Mouse (Mus musculus) frontal cortex, postnatal 10 days (tissue): ENCODE results near the gene Smim26.
A peak's percentile ranks its signal among the peaks of the same experiment; 100 is the strongest.
"Not testable (repeated sequence)": the region's sequence is repeated elsewhere in the genome, so short reads cannot be mapped to it uniquely, and the experiment has no call there.

Experiments used
- DNase-seq, 2 experiments: peaks; one replicate each; pipeline ENCODE4 v3.0.0; 2022; ENCODE audit warnings: low spot score in 2 of 2, mixed read lengths in 1 of 2

Gene Smim26

DNA sequence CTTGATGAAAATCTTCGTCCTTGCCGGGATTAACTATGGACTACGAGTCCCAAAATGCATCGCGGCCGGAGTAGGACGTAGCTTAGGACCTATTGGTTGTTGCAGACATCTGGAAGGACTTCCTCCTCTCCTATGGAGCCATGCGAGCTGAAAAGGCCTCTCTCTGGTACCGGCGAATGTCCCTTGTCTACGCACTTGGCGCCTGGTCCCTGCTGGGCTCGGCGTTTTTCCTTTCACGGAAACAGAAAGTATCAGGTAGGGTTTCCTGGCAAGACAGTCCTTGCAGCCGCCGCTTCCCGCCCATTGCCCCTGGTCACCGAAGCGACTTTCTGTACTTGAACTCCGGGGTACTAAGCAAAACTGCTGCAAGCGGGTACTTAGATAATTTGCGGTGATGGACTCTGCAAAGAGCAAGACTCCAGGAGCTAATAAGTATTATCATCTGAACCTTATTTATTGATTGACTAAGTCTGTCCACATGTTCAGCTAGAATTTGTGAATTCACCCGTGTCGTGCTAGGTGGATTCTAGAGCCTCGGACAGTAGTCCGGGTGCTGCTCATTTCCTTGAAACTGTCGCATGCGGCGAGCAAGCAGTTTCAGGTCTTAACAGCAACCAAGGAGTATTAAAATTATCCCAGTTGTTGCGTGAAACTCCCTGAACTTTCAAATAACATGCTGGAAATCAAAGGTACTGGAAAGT, at the start of gene Smim26:
TSS of gene Smim26 (plus strand) at position 104 of the 701 bp plus-strand sequence.
- peak; percentile 61 to 77 for DNase-seq

DNA sequence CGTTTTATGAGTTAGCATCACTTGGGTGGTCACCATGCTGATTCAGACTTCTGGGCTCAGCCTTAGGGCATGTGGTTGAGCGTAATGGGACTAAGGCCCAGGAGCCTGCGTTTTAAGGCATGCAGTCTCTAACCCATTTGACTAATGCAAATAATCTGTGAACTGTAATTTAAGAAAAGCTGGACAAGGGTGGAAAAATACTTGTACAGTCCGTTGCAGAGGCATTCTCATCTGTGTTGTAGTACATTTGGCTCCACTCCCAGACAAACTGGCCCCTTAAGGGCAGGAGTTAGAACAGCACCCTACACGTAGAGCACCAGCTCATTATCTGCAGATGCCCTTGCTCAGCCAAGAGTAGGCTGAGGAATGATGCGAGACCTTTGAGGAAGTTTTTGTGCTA, 49.2 kb upstream of the Smim26 start:
- no peak for DNase-seq

DNA sequence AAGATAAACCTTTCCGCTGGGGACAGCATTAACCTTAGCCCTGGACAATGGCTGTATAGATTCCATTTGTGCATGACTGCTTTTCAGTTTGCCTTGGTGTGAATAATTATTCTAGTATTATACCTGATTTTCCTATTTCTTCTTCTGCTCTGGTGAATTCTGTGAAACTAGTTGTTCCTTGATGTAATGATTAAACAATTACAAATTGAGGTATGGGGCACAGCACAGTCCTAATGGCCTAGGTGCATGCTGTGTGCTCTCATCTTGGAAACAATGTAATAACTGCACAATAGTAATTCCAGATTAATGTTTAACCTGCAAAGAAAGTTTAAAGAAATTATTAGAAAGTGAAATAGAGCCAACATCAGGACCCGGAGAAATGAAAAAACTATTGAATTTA, 48.8 kb upstream of the Smim26 start:
- no peak for DNase-seq

DNA sequence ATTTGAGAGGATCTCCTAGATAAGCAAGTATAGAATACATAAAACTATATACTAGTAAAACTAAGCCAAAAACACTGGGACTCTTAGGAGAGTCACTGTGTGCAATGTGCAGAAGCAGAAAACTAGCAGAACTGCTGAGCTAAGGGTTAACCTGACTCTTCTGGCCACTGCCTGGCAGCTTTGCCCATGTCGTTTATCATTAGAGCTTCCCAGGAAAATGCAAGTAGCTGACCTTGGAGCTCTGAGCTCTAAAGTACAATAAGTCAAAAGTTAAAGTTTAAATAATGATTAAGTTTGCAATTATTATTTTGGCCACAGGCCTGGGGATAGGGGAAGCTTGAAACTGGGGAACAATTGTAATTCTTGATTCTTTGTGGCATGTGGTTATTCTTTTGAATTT, 48.4 kb upstream of the Smim26 start:
- DNase-seq = no peak

DNA sequence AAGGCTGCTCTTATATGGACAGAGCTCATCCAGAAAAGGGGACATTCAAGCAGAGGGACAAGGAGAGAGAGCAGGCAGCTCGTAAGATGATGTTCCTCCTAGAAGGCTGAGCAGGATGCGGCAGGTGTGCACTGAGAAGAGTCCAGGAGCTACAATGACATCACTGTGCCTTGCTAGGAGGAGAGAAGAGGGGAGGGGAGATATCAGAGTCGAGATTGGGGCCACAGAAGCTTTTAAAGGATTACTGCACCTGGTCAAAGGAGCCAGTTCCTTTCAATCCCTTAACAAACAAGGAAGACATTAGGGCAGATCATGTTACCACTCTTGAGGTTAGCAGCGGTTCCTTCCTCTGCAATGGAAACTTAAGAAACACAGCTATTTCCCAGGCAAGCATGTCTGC, 46.3 kb upstream of the Smim26 start:
- DNase-seq = no peak

DNA sequence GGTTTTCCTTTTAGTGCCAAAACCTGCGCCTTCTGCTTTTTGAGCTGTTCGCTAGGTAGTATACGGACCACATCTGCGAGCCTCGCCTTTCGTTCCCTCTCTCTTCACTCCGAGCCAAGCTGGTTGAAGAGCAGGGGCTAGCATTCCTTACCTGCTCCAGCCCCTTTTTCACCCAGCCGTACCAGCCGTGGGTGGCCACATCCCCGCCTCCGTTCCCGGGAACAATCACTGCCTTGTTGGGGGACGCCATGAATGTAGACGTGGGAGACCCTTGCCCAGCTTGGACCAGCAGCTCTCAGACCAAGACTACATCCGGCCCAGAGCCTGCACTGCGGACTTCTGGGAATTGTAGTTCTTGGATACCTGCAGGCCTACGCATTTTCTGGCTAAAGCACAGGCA, 43.3 kb upstream of the Smim26 start, which contains the start of gene Rbbp9:
TSS of gene Rbbp9 (minus strand) at position 341 of the 400 bp plus-strand sequence.
- peak; percentile 40 to 58 for DNase-seq

DNA sequence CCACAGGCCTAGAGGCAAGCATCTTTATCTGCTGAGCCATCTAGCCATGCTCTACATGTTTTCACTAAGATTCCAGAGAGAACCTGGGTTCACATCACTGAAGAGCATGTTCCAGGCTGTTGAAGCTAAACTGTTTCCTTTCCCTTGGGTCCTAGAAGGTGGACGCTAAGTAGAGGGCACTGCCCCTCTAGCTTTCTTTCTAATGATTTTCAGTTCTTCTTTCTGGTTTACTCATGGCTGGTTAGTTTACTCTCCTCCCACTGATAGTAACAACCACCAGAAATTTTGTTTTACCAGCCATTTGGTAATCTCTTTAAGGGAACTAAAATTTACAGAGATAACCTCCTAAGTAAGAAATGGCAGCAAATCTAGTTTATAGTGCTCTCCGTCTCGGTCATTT, 39.9 kb upstream of the Smim26 start:
- no peak for DNase-seq

DNA sequence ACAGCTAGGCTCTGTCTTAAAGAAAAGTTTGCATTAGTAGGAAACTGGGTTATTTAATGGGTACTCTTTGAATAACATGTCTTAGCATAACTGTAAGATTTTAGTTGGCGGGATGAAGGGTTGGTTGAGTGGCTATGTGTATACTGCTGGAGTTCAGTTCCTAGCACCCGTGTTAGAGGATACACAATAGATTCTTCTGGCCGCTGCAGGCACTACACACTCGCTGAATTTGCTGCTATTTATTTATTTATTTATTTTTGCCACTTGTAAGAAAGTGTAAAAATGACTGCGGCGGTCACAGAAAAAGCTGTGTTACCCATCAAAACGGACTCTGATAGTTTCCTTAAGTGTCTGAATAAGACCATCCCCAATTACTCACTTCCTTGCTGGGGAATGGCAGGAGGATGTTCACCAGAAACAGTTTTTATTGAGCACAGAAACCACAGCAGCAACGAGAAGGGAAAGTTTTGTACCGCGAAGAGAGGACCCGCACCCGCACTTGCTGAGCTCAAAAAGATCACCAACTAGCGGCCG, 38.5 kb upstream of the Smim26 start:
- no peak for DNase-seq

DNA sequence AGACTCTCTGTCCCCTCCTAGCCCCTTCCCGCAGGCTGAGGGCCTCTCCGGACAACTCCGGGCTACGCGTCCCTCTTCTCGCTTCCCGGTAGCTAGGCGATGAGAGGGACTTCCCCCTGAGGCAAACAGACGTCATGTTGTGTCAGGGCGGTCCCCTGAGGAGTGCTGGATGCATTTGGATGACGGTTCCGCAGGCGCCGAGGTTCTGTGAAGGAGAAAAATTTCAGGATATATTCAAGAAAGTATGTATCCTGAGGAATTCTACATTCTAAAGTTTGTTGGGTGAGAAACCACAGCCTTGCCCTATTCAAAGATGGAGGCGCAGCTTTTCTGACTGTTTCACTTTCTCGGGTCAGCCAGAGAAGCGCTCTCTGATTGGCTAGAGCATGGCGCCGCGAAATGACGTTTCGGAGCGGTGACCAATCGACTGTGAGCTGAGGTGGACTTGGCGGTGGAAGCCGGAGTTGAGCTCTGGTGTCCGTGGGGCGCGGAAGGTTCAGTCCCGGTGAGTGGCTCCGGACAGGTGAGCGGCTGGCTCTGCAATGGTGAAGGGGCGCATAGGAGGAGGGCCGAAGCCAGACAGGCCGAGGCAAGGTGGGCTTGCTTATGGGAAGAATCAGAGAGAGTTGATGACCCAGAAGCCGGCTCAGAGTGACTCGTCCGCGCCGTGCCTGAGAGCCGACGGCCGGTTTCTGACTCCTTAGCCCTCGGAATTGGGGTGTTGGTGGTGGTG, 37.9 kb upstream of the Smim26 start, which contains the start of gene Sec23b:
TSS of gene Sec23b (plus strand) at position 410 of the 733 bp plus-strand sequence.
- DNase-seq = peak; percentile 93 to 95

DNA sequence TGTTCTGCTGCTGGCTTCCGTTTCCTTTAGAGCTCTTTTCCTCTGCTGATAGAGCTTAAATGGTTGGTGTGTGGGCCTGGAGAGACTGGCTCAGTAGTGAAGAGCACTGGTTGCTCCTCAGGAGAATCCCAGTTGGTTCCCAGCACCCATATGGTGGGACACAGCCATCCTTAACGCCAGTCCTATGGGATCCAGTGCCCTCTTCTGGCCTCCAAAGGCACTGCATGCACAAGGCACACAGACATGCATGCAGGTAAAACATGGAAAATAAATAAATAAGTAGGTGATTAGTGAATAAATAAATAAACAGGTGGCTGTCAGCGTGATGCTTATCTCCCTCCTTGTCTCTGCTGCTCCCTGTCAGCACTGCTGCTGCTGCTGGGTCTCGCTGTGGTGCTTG, 5.1 kb upstream of the Smim26 start:
- DNase-seq = no peak

DNA sequence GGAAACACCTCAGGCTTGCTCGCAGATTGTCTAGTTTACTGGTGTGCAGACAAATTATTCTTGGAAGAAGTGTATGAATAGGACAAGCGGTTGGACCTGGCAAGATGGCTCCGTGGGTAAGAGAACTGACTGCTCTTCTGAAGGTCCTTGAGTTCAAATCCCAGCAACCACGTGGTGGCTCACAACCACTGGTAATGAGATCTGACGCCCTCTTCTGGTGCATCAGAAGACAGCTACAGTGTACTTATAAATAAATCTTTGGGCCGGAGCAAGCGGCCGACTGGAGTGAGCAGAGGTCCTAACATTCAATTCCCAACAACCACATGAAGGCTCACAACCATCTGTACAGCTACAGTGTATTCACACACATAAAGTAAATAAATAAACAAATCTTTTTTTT, 818 bp upstream of the Smim26 start:
- DNase-seq = not testable (repeated sequence)

DNA sequence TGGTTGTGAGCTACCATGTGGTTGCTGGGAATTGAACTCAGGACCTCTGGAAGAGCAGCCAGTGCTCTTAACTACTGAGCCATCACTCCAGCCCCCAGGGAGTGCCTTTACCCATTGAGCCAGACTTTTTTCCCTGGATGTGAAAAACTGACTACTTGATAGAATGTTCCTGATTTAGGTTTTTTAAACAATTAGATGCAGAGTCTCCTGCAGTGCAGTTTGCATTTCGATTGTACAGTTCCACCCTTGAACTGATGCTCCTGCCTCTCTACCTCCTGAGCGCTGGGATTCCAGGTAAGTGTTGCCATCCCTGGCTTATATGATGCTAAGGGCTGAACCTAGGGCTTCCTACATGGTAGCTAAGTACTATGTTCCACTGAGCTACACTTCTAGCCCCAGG, 4.2 kb downstream of the Smim26 start:
- DNase-seq = no peak

DNA sequence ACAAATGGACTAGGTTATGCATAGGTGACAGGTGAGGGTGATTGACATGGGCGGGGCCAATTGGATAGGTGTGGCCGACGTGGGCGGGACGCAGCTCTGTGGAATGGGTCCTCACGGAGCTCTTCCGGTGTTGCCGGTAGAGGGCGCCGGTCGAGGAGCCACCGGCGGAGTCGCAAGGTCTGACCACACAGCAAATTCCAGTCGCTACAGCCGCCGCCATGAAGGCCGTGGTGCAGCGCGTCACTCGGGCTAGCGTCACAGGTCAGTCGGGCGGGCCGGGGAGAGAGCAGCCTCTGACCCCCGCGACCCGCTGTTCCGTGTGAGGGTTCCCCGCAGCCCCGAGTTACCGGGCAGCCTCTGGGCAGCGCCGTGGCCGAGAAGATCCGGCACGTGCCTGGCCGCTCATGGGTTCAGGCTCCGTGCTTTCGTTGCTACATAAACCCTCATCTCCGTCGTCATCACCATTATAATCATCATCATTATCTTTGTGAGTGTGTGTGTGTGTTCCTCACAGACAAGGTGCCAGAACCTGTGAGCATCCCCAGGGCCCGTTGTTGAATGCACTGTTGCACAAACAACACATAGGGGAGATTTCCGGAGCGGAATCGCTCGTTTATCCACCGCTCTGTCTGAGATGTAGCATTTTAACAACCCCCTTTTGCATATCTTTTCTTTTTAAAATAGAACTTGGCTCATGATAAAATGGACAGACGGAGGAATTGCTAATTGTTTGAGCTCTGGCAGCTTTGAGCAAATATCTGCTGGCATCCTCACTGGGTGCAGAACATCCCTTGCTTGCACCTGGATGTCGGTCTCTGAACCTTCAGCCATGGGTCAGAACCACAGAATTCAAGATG, 6.2 kb downstream of the Smim26 start, which contains the start of gene Dtd1:
TSS of gene Dtd1 (plus strand) at position 67 of the 857 bp plus-strand sequence.
- DNase-seq = peak; percentile 78 to 82

DNA sequence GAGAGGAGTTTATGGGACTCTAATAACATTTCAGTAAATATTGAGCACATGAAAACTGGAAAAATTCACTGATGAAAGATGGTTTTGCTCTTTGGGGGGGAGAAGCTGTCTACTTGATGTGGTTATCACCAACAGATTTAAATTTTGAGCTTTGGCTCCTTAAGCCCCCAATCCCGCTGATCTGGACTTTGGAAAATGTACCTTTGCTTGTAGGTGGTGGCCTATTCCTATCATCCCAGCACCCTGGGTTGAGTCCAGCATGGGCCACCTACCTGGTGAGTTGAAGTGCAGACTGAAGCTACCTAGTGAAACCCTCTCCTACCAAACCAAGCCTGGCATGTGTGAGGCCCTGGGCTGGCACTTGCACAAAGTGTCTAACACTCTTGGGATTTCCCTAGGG, 7.7 kb downstream of the Smim26 start:
- no peak for DNase-seq

DNA sequence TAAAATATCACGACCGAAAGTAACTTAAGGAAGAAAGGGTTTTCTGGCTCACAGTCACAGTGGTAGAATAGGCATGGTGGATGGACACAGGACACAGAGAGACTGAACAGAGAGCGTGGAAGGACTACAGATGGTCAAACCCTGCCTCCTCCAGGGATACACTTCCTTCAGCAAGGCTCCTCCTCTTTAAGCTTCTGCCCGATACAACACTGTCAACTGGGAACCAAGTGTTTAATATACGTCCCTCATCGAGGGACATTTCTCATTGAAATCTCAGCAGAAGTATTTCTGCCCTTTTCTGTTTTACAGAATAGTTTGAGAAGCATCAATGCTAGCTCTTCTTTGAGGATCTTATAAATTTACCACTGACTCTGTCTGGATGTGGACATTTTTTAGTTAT, 20.1 kb downstream of the Smim26 start:
- DNase-seq = no peak

DNA sequence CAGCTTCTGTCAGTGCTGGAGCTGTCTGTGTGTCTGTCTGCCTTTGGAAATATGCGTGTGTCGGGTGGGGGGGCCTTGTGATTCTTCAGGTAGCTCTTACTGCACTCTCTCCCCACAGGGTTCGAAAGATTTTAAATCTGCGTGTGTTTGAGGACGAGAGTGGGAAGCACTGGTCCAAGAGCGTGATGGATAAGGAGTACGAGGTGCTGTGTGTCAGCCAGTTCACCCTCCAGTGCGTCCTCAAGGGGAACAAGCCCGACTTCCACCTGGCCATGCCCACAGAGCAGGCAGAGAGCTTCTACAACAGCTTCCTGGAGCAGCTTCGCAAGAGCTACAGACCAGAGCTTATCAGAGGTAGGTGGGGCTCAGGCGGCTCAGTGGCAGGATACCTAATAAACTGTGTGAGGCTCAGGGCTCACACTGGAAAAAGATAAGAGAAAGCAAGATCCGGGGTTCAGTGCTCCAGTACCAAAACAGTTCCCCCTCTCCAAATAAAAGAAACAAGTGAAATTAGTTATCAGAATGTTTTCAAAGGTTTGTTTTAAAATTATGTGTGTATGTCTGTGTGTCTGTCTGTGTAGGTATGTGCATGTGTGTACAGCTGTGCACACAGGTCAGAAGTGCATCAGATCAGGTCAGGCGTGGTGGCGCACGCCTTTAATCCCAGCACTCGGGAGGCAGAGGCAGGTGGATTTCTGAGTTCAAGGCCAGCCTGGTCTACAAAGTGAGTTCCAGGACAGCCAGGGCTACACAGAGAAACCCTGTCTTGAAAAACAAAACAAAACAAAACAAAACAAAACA, 23.4 kb downstream of the Smim26 start:
- DNase-seq = no peak

DNA sequence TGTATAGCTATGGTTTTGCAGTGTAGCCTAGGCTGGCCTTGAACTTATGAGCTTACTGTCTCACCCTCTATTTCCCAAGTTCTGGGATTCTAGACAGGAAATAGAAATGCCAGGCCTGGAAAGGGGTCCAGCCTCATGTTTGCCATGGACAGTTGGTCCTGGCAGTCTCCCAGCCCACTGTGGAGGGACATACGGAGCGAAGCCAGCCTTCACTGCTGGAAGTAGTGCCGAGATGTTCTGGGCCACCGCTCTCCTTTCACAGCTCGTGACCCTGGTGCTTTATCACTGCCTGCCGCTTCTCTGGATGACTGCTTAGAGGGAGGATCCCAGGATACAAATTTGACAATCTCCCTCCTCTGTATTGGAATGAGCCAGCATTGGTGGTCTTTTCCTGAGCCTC, 27.6 kb downstream of the Smim26 start:
- no peak for DNase-seq

DNA sequence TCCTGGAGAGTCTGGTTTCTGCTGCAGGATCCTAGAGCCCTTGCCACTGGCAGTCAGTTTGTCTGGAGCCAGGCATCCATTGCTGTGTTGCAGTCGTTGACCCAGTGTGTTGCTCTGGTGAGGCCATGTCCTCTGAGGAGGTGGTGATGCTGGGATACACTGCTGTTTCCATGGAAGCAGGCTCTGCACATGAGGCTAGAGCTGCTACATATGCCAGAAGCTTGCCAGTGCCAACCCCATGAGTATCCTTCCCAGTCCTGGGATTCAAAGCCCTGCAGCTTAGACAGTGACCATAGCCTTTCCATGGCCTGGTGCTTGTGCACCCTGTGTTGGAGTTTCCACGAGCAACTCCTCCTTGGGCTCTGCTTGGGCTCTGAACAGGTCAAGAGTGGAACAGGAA, 39.7 kb downstream of the Smim26 start:
- no peak for DNase-seq

DNA sequence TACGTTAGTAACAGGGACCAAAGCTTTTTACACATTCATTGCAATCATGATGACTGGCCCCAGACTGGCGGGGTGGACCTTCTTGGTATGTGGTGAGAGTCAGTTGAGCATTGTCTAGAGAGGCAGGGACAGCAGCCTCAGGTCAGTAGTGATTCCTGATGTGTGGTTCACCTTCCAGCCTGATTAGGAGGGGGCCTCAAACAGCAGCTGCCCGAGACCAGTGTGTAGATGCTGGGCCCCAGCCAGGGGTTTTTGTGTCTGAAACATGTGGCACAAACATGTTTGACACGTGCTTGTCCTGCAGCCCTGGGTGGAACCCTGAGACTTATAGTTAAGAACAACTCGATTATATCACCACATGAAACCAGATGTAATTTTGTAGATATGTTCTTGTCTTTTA, 40.4 kb downstream of the Smim26 start:
- DNase-seq = no peak

DNA sequence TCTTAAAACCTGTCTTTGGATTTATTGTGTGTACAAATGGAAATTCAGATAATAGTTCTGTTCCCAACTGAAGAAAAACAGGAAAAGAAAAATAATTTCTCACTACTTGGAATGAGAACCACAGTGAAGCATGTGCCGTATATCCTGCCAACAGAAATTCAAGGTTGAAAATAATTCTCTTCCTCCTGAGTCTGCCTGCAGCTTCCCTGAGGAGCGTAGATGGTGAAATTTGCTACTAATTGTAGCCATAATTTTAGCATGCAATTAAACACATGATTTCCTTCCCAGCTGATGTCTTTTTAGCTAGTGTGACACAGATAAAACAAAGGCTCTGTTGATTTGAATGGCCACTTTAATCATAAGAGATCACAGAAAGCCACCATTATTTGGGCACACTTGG, 40.9 kb downstream of the Smim26 start:
- no peak for DNase-seq
